Mouse (Mus musculus): ENCODE data around the gene Pip4k2a.

- TF ChIP-seq CTCF (IDR thresholded peaks at IDR 0.05; ENCODE audit: borderline replicate concordance, insufficient read depth, low read depth, low read length), result no peak
- TF ChIP-seq POLR2A (IDR thresholded peaks at IDR 0.05; ENCODE audit: borderline replicate concordance, insufficient read depth, low read length), result no peak
These were observed 197.2 kb downstream of the Pip4k2a start for GRCm38 (mm10) chr2:18800646-18801251.
